Mouse (Mus musculus): ENCODE data around the gene Pxt1. TPM values are rescaled to one million over a fixed set of nuclear protein-coding genes. Genes with fewer than 3 reads are reported as not detected.
"Not testable (repeated sequence)": the region's sequence is repeated elsewhere in the genome, so short reads cannot be mapped to it uniquely, and the experiment has no call there.

Pxt1 gene
- polyA plus RNA-seq (2015; fragmentation: Nextera tagmentation; extraction: Ambion mirVana): not detected in 2 replicates

- Histone ChIP-seq H3K36me3 (no peaks in the 10 kb centered on the region), H3K27ac (replicated peaks) (no peak within 1 kb of the TSS), H3K27me3 (no peaks in the 10 kb centered on the region), H3K9ac (no peak within 1 kb of the TSS), H3K9me3 (no peaks in the 10 kb centered on the region), H3K4me2 (no peak within 1 kb of the TSS), H3K4me3 (no peak within 1 kb of the TSS), H3K4me1 (replicated peaks) (no peaks in the 10 kb centered on the region)
- 90% methylated on average over 7 of the region's 7 CpGs for WGBS
- no peak for ATAC-seq (ENCODE audit: low read depth)
Measured at GRCm38 (mm10) chr17:28943740-28944139, at the start of gene Pxt1. Pxt1 (minus strand) TSS chr17:28943840.

- not testable (repeated sequence) for H3K27me3 ChIP-seq; H3K27ac ChIP-seq (replicated peaks); H3K4me3 ChIP-seq; H3K9ac ChIP-seq; ATAC-seq (ENCODE audit: low read depth); H3K9me3 ChIP-seq; H3K4me2 ChIP-seq; H3K4me1 ChIP-seq (replicated peaks)
- WGBS: 100% methylated on average over 1 of the region's 1 CpGs
- peaks cover 72% of the 10 kb centered on the region for H3K36me3 ChIP-seq
Measured at GRCm38 (mm10) chr17:28993004-28993403, 49.4 kb upstream of the Pxt1 start.

GRCm38 (mm10) chr17:28992105-28992504 is 48.5 kb upstream of the Pxt1 start:
- Histone ChIP-seq H3K4me2 (no peak overlapping the region), H3K36me3 (peaks cover 73% of the 10 kb centered on the region), H3K9ac (no peak overlapping the region), H3K4me3 (no peak overlapping the region), H3K27me3 (no peaks in the 10 kb centered on the region), H3K4me1 (replicated peaks) (no peaks in the 10 kb centered on the region), H3K27ac (replicated peaks) (no peak overlapping the region), H3K9me3 (no peaks in the 10 kb centered on the region)
- no peak for ATAC-seq (ENCODE audit: low read depth)
- WGBS: 46% methylated on average over 7 of the region's 7 CpGs

- H3K4me2 ChIP-seq: no peak overlapping the region
- 90% methylated on average over 9 of the region's 9 CpGs for WGBS
- no peak overlapping the region for H3K4me3 ChIP-seq
- no peak overlapping the region for H3K27ac ChIP-seq (replicated peaks)
- no peaks in the 10 kb centered on the region for H3K9me3 ChIP-seq
- H3K4me1 ChIP-seq (replicated peaks): no peaks in the 10 kb centered on the region
- no peak overlapping the region for H3K9ac ChIP-seq
- H3K36me3 ChIP-seq: peaks cover 73% of the 10 kb centered on the region
- ATAC-seq (ENCODE audit: low read depth): no peak
- H3K27me3 ChIP-seq: no peaks in the 10 kb centered on the region
Measured at GRCm38 (mm10) chr17:28991286-28991685, 47.6 kb upstream of the Pxt1 start.

- Histone ChIP-seq H3K27me3 (no peaks in the 10 kb centered on the region), H3K9ac (no peak overlapping the region), H3K4me1 (replicated peaks) (no peaks in the 10 kb centered on the region), H3K27ac (replicated peaks) (no peak overlapping the region), H3K36me3 (peaks cover 78% of the 10 kb centered on the region), H3K4me3 (no peak overlapping the region), H3K4me2 (no peak overlapping the region), H3K9me3 (no peaks in the 10 kb centered on the region)
- 78% methylated on average over 4 of the region's 4 CpGs for WGBS
- ATAC-seq (ENCODE audit: low read depth): no peak
Measured at GRCm38 (mm10) chr17:28990060-28990459, 46.4 kb upstream of the Pxt1 start.

GRCm38 (mm10) chr17:28988996-28989395 is 45.4 kb upstream of the Pxt1 start:
- Histone ChIP-seq H3K36me3 (peaks cover 81% of the 10 kb centered on the region), H3K4me2 (no peak overlapping the region), H3K9me3 (no peaks in the 10 kb centered on the region), H3K27me3 (no peaks in the 10 kb centered on the region), H3K9ac (no peak overlapping the region), H3K27ac (replicated peaks) (no peak overlapping the region), H3K4me3 (no peak overlapping the region), H3K4me1 (replicated peaks) (no peaks in the 10 kb centered on the region)
- no peak for ATAC-seq (ENCODE audit: low read depth)
- WGBS: 85% methylated on average over 3 of the region's 3 CpGs

GRCm38 (mm10) chr17:28988291-28988690 is 44.7 kb upstream of the Pxt1 start:
- H3K4me2 ChIP-seq: no peak overlapping the region
- H3K4me1 ChIP-seq (replicated peaks): no peaks in the 10 kb centered on the region
- 85% methylated on average over 4 of the region's 4 CpGs for WGBS
- H3K27me3 ChIP-seq: no peaks in the 10 kb centered on the region
- ATAC-seq (ENCODE audit: low read depth): no peak
- no peak overlapping the region for H3K4me3 ChIP-seq
- peaks cover 86% of the 10 kb centered on the region for H3K36me3 ChIP-seq
- H3K27ac ChIP-seq (replicated peaks): no peak overlapping the region
- H3K9me3 ChIP-seq: no peaks in the 10 kb centered on the region
- H3K9ac ChIP-seq: no peak overlapping the region

- Histone ChIP-seq H3K4me3 (no peak overlapping the region), H3K36me3 (peaks cover 90% of the 10 kb centered on the region), H3K4me1 (replicated peaks) (no peaks in the 10 kb centered on the region), H3K9ac (no peak overlapping the region), H3K4me2 (no peak overlapping the region), H3K9me3 (no peaks in the 10 kb centered on the region), H3K27ac (replicated peaks) (no peak overlapping the region), H3K27me3 (no peaks in the 10 kb centered on the region)
- WGBS: 77% methylated on average over 4 of the region's 4 CpGs
- no peak for ATAC-seq (ENCODE audit: low read depth)
Measured at GRCm38 (mm10) chr17:28987713-28988112, 44.1 kb upstream of the Pxt1 start.

- H3K4me3 ChIP-seq: no peak overlapping the region
- no peaks in the 10 kb centered on the region for H3K4me1 ChIP-seq (replicated peaks)
- no peak for ATAC-seq (ENCODE audit: low read depth)
- no peak overlapping the region for H3K27ac ChIP-seq (replicated peaks)
- no peak overlapping the region for H3K4me2 ChIP-seq
- no peak overlapping the region for H3K9ac ChIP-seq
- H3K9me3 ChIP-seq: no peaks in the 10 kb centered on the region
- no peaks in the 10 kb centered on the region for H3K27me3 ChIP-seq
- H3K36me3 ChIP-seq: peaks cover 98% of the 10 kb centered on the region
Measured at GRCm38 (mm10) chr17:28986833-28987232, 43.2 kb upstream of the Pxt1 start.

- WGBS: 90% methylated on average over 1 of the region's 1 CpGs
- ATAC-seq (ENCODE audit: low read depth): no peak
Measured at GRCm38 (mm10) chr17:28984724-28985420, 41.2 kb upstream of the Pxt1 start.

GRCm38 (mm10) chr17:28982591-28982990 is 39.0 kb upstream of the Pxt1 start:
- no peak overlapping the region for H3K4me3 ChIP-seq
- no peak overlapping the region for H3K27ac ChIP-seq (replicated peaks)
- no peak overlapping the region for H3K4me2 ChIP-seq
- ATAC-seq (ENCODE audit: low read depth): no peak
- no peaks in the 10 kb centered on the region for H3K27me3 ChIP-seq
- no peak overlapping the region for H3K9ac ChIP-seq
- H3K9me3 ChIP-seq: no peaks in the 10 kb centered on the region
- H3K36me3 ChIP-seq: peaks cover 90% of the 10 kb centered on the region
- no peaks in the 10 kb centered on the region for H3K4me1 ChIP-seq (replicated peaks)
- WGBS: 55% methylated on average over 4 of the region's 4 CpGs

More at GRCm38 (mm10) chr17:28984724-28985420, 41.2 kb upstream of the Pxt1 start:
- no peak overlapping the region for H3K9ac ChIP-seq
- H3K9me3 ChIP-seq: no peaks in the 10 kb centered on the region
- H3K36me3 ChIP-seq: peaks cover 92% of the 10 kb centered on the region
- no peak overlapping the region for H3K27ac ChIP-seq (replicated peaks)
- no peak overlapping the region for H3K4me2 ChIP-seq
- H3K4me3 ChIP-seq: no peak overlapping the region
- H3K4me1 ChIP-seq (replicated peaks): no peaks in the 10 kb centered on the region
- H3K27me3 ChIP-seq: no peaks in the 10 kb centered on the region

- H3K9ac ChIP-seq: no peak overlapping the region
- no peaks in the 10 kb centered on the region for H3K9me3 ChIP-seq
- no peak overlapping the region for H3K4me3 ChIP-seq
- no peak overlapping the region for H3K27ac ChIP-seq (replicated peaks)
- no peak overlapping the region for H3K4me2 ChIP-seq
- WGBS: 77% methylated on average over 4 of the region's 4 CpGs
- H3K36me3 ChIP-seq: peaks cover 90% of the 10 kb centered on the region
- H3K27me3 ChIP-seq: no peaks in the 10 kb centered on the region
- ATAC-seq (ENCODE audit: low read depth): no peak
- no peaks in the 10 kb centered on the region for H3K4me1 ChIP-seq (replicated peaks)
Measured at GRCm38 (mm10) chr17:28981081-28981480, 37.4 kb upstream of the Pxt1 start.

- H3K27ac ChIP-seq (replicated peaks): no peak overlapping the region
- no peak overlapping the region for H3K4me3 ChIP-seq
- H3K27me3 ChIP-seq: no peaks in the 10 kb centered on the region
- no peaks in the 10 kb centered on the region for H3K9me3 ChIP-seq
- H3K9ac ChIP-seq: no peak overlapping the region
- ATAC-seq (ENCODE audit: low read depth): no peak
- no peaks in the 10 kb centered on the region for H3K4me1 ChIP-seq (replicated peaks)
- WGBS: 94% methylated on average over 4 of the region's 4 CpGs
- no peak overlapping the region for H3K4me2 ChIP-seq
- peaks cover 92% of the 10 kb centered on the region for H3K36me3 ChIP-seq
Measured at GRCm38 (mm10) chr17:28979091-28979490, 35.5 kb upstream of the Pxt1 start.

All from neural tube, embryonic 13.5 days (tissue).